Mouse (Mus musculus) hindbrain, postnatal 0 days (tissue): ENCODE measurements around the gene Gm5458. TPM values are rescaled to one million over a fixed set of nuclear protein-coding genes. Genes with fewer than 3 reads are reported as not detected.
A peak's percentile ranks its signal among the peaks of the same experiment; 100 is the strongest.
"Not testable (repeated sequence)": the region's sequence is repeated elsewhere in the genome, so short reads cannot be mapped to it uniquely, and the experiment has no call there.

Experiments used
- ATAC-seq: fragments of 200-750 bp; cut with Nextera tagmentation; 2 replicates; pipeline ENCODE4 v1.8.0; 2017; ENCODE audit warnings: mild to moderate bottlenecking, moderate TSS enrichment, moderate library complexity
- DNase-seq: peaks from one replicate; pipeline ENCODE4 v3.0.0-alpha.2; 2015; ENCODE audit warnings: low spot score
- H3K27ac ChIP-seq: fragments of 300-500 bp; sonication (generic); 2 replicates; pipeline ENCODE4 v1.5.1; 2014; ENCODE audit warnings: mild to moderate bottlenecking
- H3K27me3 ChIP-seq: fragments of 300-500 bp; sonication (generic); 2 replicates; pipeline ENCODE4 v1.6.1; 2014; ENCODE audit warnings: low read length, mixed read lengths; ENCODE audit not compliant: insufficient read depth
- H3K36me3 ChIP-seq: fragments of 300-500 bp; sonication (generic); 2 replicates; pipeline ENCODE4 v1.6.1; 2014; ENCODE audit warnings: low read length, mixed read lengths; ENCODE audit not compliant: insufficient read depth
- H3K4me1 ChIP-seq: fragments of 300-500 bp; sonication (generic); 2 replicates; pipeline ENCODE4 v1.6.1; 2014; ENCODE audit warnings: antibody characterized with exemption, low read length, mixed read lengths; ENCODE audit not compliant: insufficient read depth
- H3K4me2 ChIP-seq: fragments of 300-500 bp; sonication (generic); 2 replicates; pipeline ENCODE4 v1.6.1; 2014; ENCODE audit warnings: low read depth, mild to moderate bottlenecking, low read length, moderate library complexity, mixed read lengths
- H3K4me3 ChIP-seq: fragments of 300-500 bp; sonication (generic); 2 replicates; pipeline ENCODE4 v1.5.1; 2014; ENCODE audit warnings: low read length
- H3K9ac ChIP-seq: fragments of 300-500 bp; sonication (generic); replicated peaks from 2 replicates; pipeline ENCODE4 v1.6.1; 2014; ENCODE audit warnings: mild to moderate bottlenecking, low read length, moderate library complexity, mixed read lengths
- H3K9me3 ChIP-seq: fragments of 300-500 bp; sonication (generic); 2 replicates; pipeline ENCODE4 v1.6.1; 2016; ENCODE audit warnings: low read length, mixed read lengths
- CTCF ChIP-seq: IDR thresholded peaks from 2 replicates; pipeline ENCODE4 v1.5.1; 2016; ENCODE audit warnings: antibody characterized with exemption, control low read depth, low read depth
- WGBS: fragments of 180-500 bp; shearing (Covaris S2); extraction: QIAGEN DNeasy Blood & Tissue Kit; methylation state at CpG from one replicate; pipeline ENCODE4 v1.1.7; 2014; 5-methylcytosine and 5-hydroxymethylcytosine counted together
- polyA plus RNA-seq: library from polyadenylated mRNA; unstranded; fragments of >200 nt; fragmentation: Nextera tagmentation; extraction: Ambion mirVana; gene quantifications from 2 replicates; pipeline ENCODE4 v1.2.1, GENCODE M21; 2015
- total RNA-seq: library from RNA; depleted of rRNA; stranded (reverse); fragments of >200 nt; gene quantifications from 2 replicates; pipeline ENCODE4 v1.2.3, GENCODE M21; 2014; rRNA removed

Gene Gm5458
- total RNA-seq: not detected in 2 replicates
- not detected in 2 replicates for polyA plus RNA-seq

GRCm38 (mm10) chr14:19602481-19602880, at the start of gene Gm5458:
TSS of gene Gm5458 (minus strand) at chr14:19602581.
- 71% methylated on average over 1 of the region's 2 CpGs for WGBS
- H3K36me3 ChIP-seq, H3K27ac ChIP-seq, H3K4me3 ChIP-seq, H3K4me1 ChIP-seq, ATAC-seq, H3K9ac ChIP-seq, H3K27me3 ChIP-seq, H3K4me2 ChIP-seq, H3K9me3 ChIP-seq, DNase-seq: not testable (repeated sequence)

- no peak for ATAC-seq
- Histone ChIP-seq H3K27me3 (no peaks in the 10 kb centered on the region), H3K4me1 (no peaks in the 10 kb centered on the region), H3K9me3 (no peaks in the 10 kb centered on the region), H3K27ac (no peak overlapping the region), H3K9ac (no peak overlapping the region), H3K4me2 (no peak overlapping the region), H3K36me3 (no peaks in the 10 kb centered on the region), H3K4me3 (no peak overlapping the region)
- TF ChIP-seq CTCF: no peak
- DNase-seq: no peak
- 74% methylated on average over 3 of the region's 3 CpGs for WGBS
Measured at GRCm38 (mm10) chr14:19646232-19646631, 43.9 kb upstream of the Gm5458 start.

GRCm38 (mm10) chr14:19584804-19585667, 17.3 kb downstream of the Gm5458 start, which contains the start of gene Gm2237:
TSS of gene Gm2237 (minus strand) at chr14:19585135.
- not testable (repeated sequence) for H3K9me3 ChIP-seq, H3K4me1 ChIP-seq, ATAC-seq, H3K36me3 ChIP-seq, H3K27me3 ChIP-seq
- peak within 1 kb of the TSS; percentile 38; the same call in 1 of the 2 replicates for H3K4me2 ChIP-seq
- TF ChIP-seq CTCF: peak; percentile 38
- H3K9ac ChIP-seq: peak within 1 kb of the TSS; percentile 45; the same call in 1 of the 2 replicates
- 0% methylated on average over 23 of the region's 62 CpGs for WGBS
- peak; percentile 3 for DNase-seq
- peak within 1 kb of the TSS; percentile 38 for H3K4me3 ChIP-seq
- H3K27ac ChIP-seq: peak within 1 kb of the TSS; percentile 48; the same call in 1 of the 2 replicates

GRCm38 (mm10) chr14:19549863-19550262, 52.5 kb downstream of the Gm5458 start, which contains the start of gene Gm2244:
TSS of gene Gm2244 (minus strand) at chr14:19549963.
- 90% methylated on average over 1 of the region's 3 CpGs for WGBS
- H3K4me2 ChIP-seq, H3K4me3 ChIP-seq, ATAC-seq, H3K9me3 ChIP-seq, H3K27ac ChIP-seq, H3K9ac ChIP-seq, H3K36me3 ChIP-seq, H3K27me3 ChIP-seq, H3K4me1 ChIP-seq, DNase-seq: not testable (repeated sequence)

Other genes with a start within 250 kb of the Gm5458 start
- not detected in 2 replicates for gene Gm21738, start 183.7 kb downstream of the Gm5458 start, total RNA-seq
- 0.32 and 0.54 TPM in 2 replicates for gene Gm21738, start 183.7 kb downstream of the Gm5458 start, polyA plus RNA-seq
- 0.10 TPM in 1 of 2 replicates, not detected in the other for gene Gm2244, start 52.6 kb downstream of the Gm5458 start, total RNA-seq
- 0.37 and 0.80 TPM in 2 replicates for gene Gm2244, start 52.6 kb downstream of the Gm5458 start, polyA plus RNA-seq
- 3.0 and 3.8 TPM in 2 replicates for gene Gm2237, start 17.4 kb downstream of the Gm5458 start, total RNA-seq
- gene Gm2237, start 17.4 kb downstream of the Gm5458 start, polyA plus RNA-seq: 4.8 and 5.2 TPM in 2 replicates
- gene Nid2, start 148.7 kb upstream of the Gm5458 start, total RNA-seq: 40.6 and 52.8 TPM in 2 replicates
- 22.5 and 25.5 TPM in 2 replicates for gene Nid2, start 148.7 kb upstream of the Gm5458 start, polyA plus RNA-seq
- gene Rtraf, start 221.2 kb upstream of the Gm5458 start, total RNA-seq: 50.4 and 51.5 TPM in 2 replicates
- 152 TPM in 2 replicates for gene Rtraf, start 221.2 kb upstream of the Gm5458 start, polyA plus RNA-seq